Mouse (Mus musculus) cortical plate, adult 2 months (tissue): ENCODE results near the gene Sacs.

Source experiments
- CTCF ChIP-seq: fragments of 200-500 bp; IDR thresholded peaks from 2 replicates; pipeline ENCODE4 v1.5.1; 2011; ENCODE audit warnings: mild to moderate bottlenecking, control low read depth, low read length; ENCODE audit not compliant: insufficient read depth; ENCODE audit errors: extremely low read depth
- POLR2A ChIP-seq: fragments of 200-500 bp; IDR thresholded peaks from 2 replicates; pipeline ENCODE4 v1.6.1; 2011; ENCODE audit warnings: mild to moderate bottlenecking, low read length, control low read depth; ENCODE audit not compliant: insufficient read depth; ENCODE audit errors: extremely low read depth

- no peak for TF ChIP-seq POLR2A
- no peak for TF ChIP-seq CTCF
These were observed 3.8 kb upstream of the Sacs start for GRCm38 (mm10) chr14:61134381-61135030.
